35 mouse cellular contexts compared by ENCODE assay signal in the genomic region with DNA sequence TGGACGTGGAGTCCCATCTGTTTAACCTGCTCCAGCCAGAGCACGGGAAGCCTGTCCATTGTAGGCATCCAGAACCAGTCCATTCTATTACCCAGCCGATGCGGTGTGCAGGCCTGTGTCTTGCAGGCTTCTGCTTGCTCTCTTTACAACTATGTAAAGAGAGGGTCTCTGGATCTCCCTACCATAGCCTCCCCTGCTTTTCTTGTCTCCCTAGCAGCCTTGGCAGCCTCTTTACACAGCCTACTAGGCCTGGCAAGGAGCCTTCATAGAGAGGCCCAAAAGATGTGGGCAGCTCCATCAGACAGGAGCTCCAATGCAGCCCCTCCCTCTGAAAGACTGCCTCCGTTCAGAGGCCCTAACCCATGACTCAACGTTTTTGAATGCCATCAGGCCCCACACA. TPM values are rescaled to one million over a fixed set of nuclear protein-coding genes. Genes with fewer than 3 reads are reported as not detected.
DNase-seq lines count a peak whose midpoint lies in the region; ATAC-seq and TF ChIP-seq lines count a peak whose summit lies in the region.
"Had no signal": no experiment of that assay in that cellular context is flagged by ENCODE, and none has a peak within 500 bp of the region (broad histone marks: within the 10 kb centered on the region; RNA-seq: fewer than 3 reads in every experiment).

No protein-coding gene starts in this region.

- WGBS in forebrain, postnatal 0 days, result 57% methylated on average over 6 of the region's 6 CpGs
- 71% methylated on average over 6 of the region's 6 CpGs for WGBS in forebrain, embryonic 15.5 days
- WGBS in hindbrain, postnatal 0 days, result 54% methylated on average over 6 of the region's 6 CpGs
- WGBS in hindbrain, embryonic 11.5 days, result 80% methylated on average over 6 of the region's 6 CpGs
- WGBS in midbrain, embryonic 11.5 days, result 74% methylated on average over 6 of the region's 6 CpGs
- WGBS in midbrain, embryonic 14.5 days, result 77% methylated on average over 6 of the region's 6 CpGs

- peak; percentile 32; the same call in 1 of the 2 replicates for ATAC-seq in forebrain, postnatal 0 days
- no peak for ATAC-seq in forebrain, embryonic 15.5 days (replicated peaks)
- ATAC-seq in hindbrain, postnatal 0 days, result peak; percentile 46; the same call in 1 of the 2 replicates
- no peak for ATAC-seq in hindbrain, embryonic 11.5 days (ENCODE audit: low FRiP score)
- ATAC-seq in midbrain, embryonic 11.5 days (ENCODE audit: low FRiP score), result no peak
- no peak for ATAC-seq in midbrain, embryonic 14.5 days (ENCODE audit: low FRiP score, low TSS enrichment)
- ATAC-seq: inflammation-experienced regulatory T-cells, adult 6 months; lung, postnatal 0 days; Patski had no signal

- no peak for TF ChIP-seq CTCF in forebrain, postnatal 0 days (IDR thresholded peaks at IDR 0.05; ENCODE audit: low read depth)
- no peak for TF ChIP-seq CTCF in hindbrain, postnatal 0 days (IDR thresholded peaks at IDR 0.05; ENCODE audit: low read depth)

- H3K36me3 ChIP-seq in forebrain, postnatal 0 days (ENCODE audit: insufficient read depth), result no peaks in the 10 kb centered on the region
- H3K36me3 ChIP-seq in forebrain, embryonic 15.5 days, result no peaks in the 10 kb centered on the region
- H3K36me3 ChIP-seq in hindbrain, postnatal 0 days (ENCODE audit: insufficient read depth, low read length), result no peaks in the 10 kb centered on the region
- H3K36me3 ChIP-seq in hindbrain, embryonic 11.5 days (ENCODE audit: control insufficient read depth, insufficient read depth, low read length), result no peaks in the 10 kb centered on the region
- H3K36me3 ChIP-seq in midbrain, embryonic 11.5 days (ENCODE audit: control insufficient read depth, insufficient read depth, low read length), result no peaks in the 10 kb centered on the region
- H3K36me3 ChIP-seq in midbrain, embryonic 14.5 days (ENCODE audit: control insufficient read depth, insufficient read depth, low read length), result no peaks in the 10 kb centered on the region
- H3K36me3 ChIP-seq: embryonic facial prominence, embryonic 10.5 days; embryonic facial prominence, embryonic 15.5 days; forebrain, embryonic 12.5 days; heart, embryonic 13.5 days; limb, embryonic 10.5 days; limb, embryonic 15.5 days; liver, embryonic 13.5 days; neural tube, embryonic 13.5 days had no signal

- DNase-seq in forebrain, postnatal 0 days, result no peak
- DNase-seq in hindbrain, postnatal 0 days (ENCODE audit: low spot score), result peak; percentile 36
- no peak for DNase-seq in hindbrain, embryonic 11.5 days (ENCODE audit: low spot score)
- DNase-seq in midbrain, embryonic 11.5 days (ENCODE audit: low spot score, missing footprints), result peak; percentile 12
- DNase-seq in midbrain, embryonic 14.5 days, result no peak
- peak; percentile 40 for DNase-seq in NIH3T3 (ENCODE audit: low read depth)
- no peak for DNase-seq in kidney, adult 11 months
- DNase-seq: adrenal gland, postnatal 10 days; cerebellum, adult 11 months; cerebellum, adult 9-11 months; gastrocnemius, adult 2 months; gastrocnemius, postnatal 36 days; heart, adult 2 months; heart, postnatal 10 days; kidney, adult 18-20 months; kidney, postnatal 36 days; layer of hippocampus, postnatal 36 days; liver, embryonic 13.5 days; lung, adult 18-20 months; thymus, adult 2 months; thymus, postnatal 36 days had no signal

- peaks cover 27% of the 10 kb centered on the region for H3K4me1 ChIP-seq in forebrain, postnatal 0 days (ENCODE audit: insufficient read depth)
- H3K4me1 ChIP-seq in forebrain, embryonic 15.5 days, result peaks cover 34% of the 10 kb centered on the region
- H3K4me1 ChIP-seq in hindbrain, postnatal 0 days (ENCODE audit: insufficient read depth, low read length), result peaks cover 16% of the 10 kb centered on the region
- no peaks in the 10 kb centered on the region for H3K4me1 ChIP-seq in hindbrain, embryonic 11.5 days (replicated peaks; ENCODE audit: control insufficient read depth, insufficient read depth, low read length)
- peaks cover 2% of the 10 kb centered on the region; the same call in 1 of the 2 replicates for H3K4me1 ChIP-seq in midbrain, embryonic 11.5 days (ENCODE audit: control insufficient read depth, insufficient read depth, low read length)
- H3K4me1 ChIP-seq in midbrain, embryonic 14.5 days (ENCODE audit: control insufficient read depth, insufficient read depth, low read length), result peaks cover 3% of the 10 kb centered on the region; the same call in 1 of the 2 replicates
- H3K4me1 ChIP-seq: embryonic facial prominence, embryonic 10.5 days; liver, embryonic 13.5 days had no signal

- no peaks in the 10 kb centered on the region for H3K9me3 ChIP-seq in forebrain, postnatal 0 days (ENCODE audit: low read length)
- no peaks in the 10 kb centered on the region for H3K9me3 ChIP-seq in forebrain, embryonic 15.5 days
- no peaks in the 10 kb centered on the region for H3K9me3 ChIP-seq in hindbrain, postnatal 0 days (ENCODE audit: low read length)
- no peaks in the 10 kb centered on the region for H3K9me3 ChIP-seq in hindbrain, embryonic 11.5 days (ENCODE audit: control insufficient read depth, low read length)
- no peaks in the 10 kb centered on the region for H3K9me3 ChIP-seq in midbrain, embryonic 11.5 days (ENCODE audit: control insufficient read depth, low read length)
- no peaks in the 10 kb centered on the region for H3K9me3 ChIP-seq in midbrain, embryonic 14.5 days (ENCODE audit: control insufficient read depth, low read length)
- H3K9me3 ChIP-seq: embryonic facial prominence, embryonic 10.5 days; embryonic facial prominence, embryonic 15.5 days; forebrain, embryonic 12.5 days; G1E; heart, embryonic 13.5 days; limb, embryonic 10.5 days; limb, embryonic 15.5 days; liver, embryonic 13.5 days; megakaryocyte, embryonic 14.5 days; neural tube, embryonic 13.5 days had no signal

- H3K27me3 ChIP-seq in forebrain, postnatal 0 days (ENCODE audit: insufficient read depth, low read length), result no peaks in the 10 kb centered on the region
- H3K27me3 ChIP-seq in forebrain, embryonic 15.5 days, result no peaks in the 10 kb centered on the region
- no peaks in the 10 kb centered on the region for H3K27me3 ChIP-seq in hindbrain, postnatal 0 days (ENCODE audit: insufficient read depth, low read length)
- H3K27me3 ChIP-seq in hindbrain, embryonic 11.5 days (ENCODE audit: control insufficient read depth, insufficient read depth, low read length), result no peaks in the 10 kb centered on the region
- H3K27me3 ChIP-seq in midbrain, embryonic 11.5 days (ENCODE audit: control insufficient read depth, insufficient read depth, low read length), result no peaks in the 10 kb centered on the region
- H3K27me3 ChIP-seq in midbrain, embryonic 14.5 days (ENCODE audit: control insufficient read depth, insufficient read depth, low read length), result no peaks in the 10 kb centered on the region
- H3K27me3 ChIP-seq: embryonic facial prominence, embryonic 15.5 days; liver, embryonic 13.5 days; neural tube, embryonic 13.5 days; Patski had no signal

- H3K9ac ChIP-seq in forebrain, postnatal 0 days, result no peak overlapping the region
- no peak overlapping the region for H3K9ac ChIP-seq in forebrain, embryonic 15.5 days (replicated peaks)
- H3K9ac ChIP-seq in hindbrain, postnatal 0 days (replicated peaks; ENCODE audit: low read length), result no peak overlapping the region
- no peak overlapping the region for H3K9ac ChIP-seq in hindbrain, embryonic 11.5 days (ENCODE audit: low read depth, low read length)
- no peak overlapping the region for H3K9ac ChIP-seq in midbrain, embryonic 11.5 days (ENCODE audit: low read length)
- H3K9ac ChIP-seq in midbrain, embryonic 14.5 days (replicated peaks; ENCODE audit: low read length), result no peak overlapping the region
- H3K9ac ChIP-seq: embryonic facial prominence, embryonic 15.5 days; forebrain, embryonic 12.5 days; heart, embryonic 13.5 days; limb, embryonic 15.5 days; liver, embryonic 13.5 days; neural tube, embryonic 13.5 days had no signal

- H3K4me2 ChIP-seq in forebrain, postnatal 0 days (ENCODE audit: low read depth), result no peak overlapping the region
- no peak overlapping the region for H3K4me2 ChIP-seq in forebrain, embryonic 15.5 days (replicated peaks)
- no peak overlapping the region for H3K4me2 ChIP-seq in hindbrain, postnatal 0 days (ENCODE audit: low read depth, low read length)
- H3K4me2 ChIP-seq in hindbrain, embryonic 11.5 days (replicated peaks; ENCODE audit: low read depth, low read length), result no peak overlapping the region
- no peak overlapping the region for H3K4me2 ChIP-seq in midbrain, embryonic 11.5 days
- no peak overlapping the region for H3K4me2 ChIP-seq in midbrain, embryonic 14.5 days (ENCODE audit: low read length)
- H3K4me2 ChIP-seq: embryonic facial prominence, embryonic 15.5 days; forebrain, embryonic 12.5 days; heart, embryonic 13.5 days; limb, embryonic 15.5 days; liver, embryonic 13.5 days; neural tube, embryonic 13.5 days had no signal

- no peak overlapping the region for H3K27ac ChIP-seq in forebrain, postnatal 0 days (ENCODE audit: low read depth, low read length)
- H3K27ac ChIP-seq in forebrain, embryonic 15.5 days (replicated peaks), result no peak overlapping the region
- H3K27ac ChIP-seq in hindbrain, postnatal 0 days, result no peak overlapping the region
- H3K27ac ChIP-seq in hindbrain, embryonic 11.5 days (ENCODE audit: low read depth, low read length), result no peak overlapping the region
- no peak overlapping the region for H3K27ac ChIP-seq in midbrain, embryonic 11.5 days (ENCODE audit: low read depth, low read length)
- H3K27ac ChIP-seq in midbrain, embryonic 14.5 days (replicated peaks; ENCODE audit: low read depth, low read length), result no peak overlapping the region
- H3K27ac ChIP-seq: embryonic facial prominence, embryonic 10.5 days; embryonic facial prominence, embryonic 15.5 days; forebrain, embryonic 12.5 days; gastrocnemius, adult 2 months; heart, adult 2 months; heart, embryonic 13.5 days; limb, embryonic 10.5 days; limb, embryonic 15.5 days; liver, embryonic 13.5 days; neural tube, embryonic 13.5 days had no signal

- no peak overlapping the region for H3K4me3 ChIP-seq in forebrain, postnatal 0 days (ENCODE audit: low read depth, low read length)
- no peak overlapping the region for H3K4me3 ChIP-seq in forebrain, embryonic 15.5 days
- no peak overlapping the region for H3K4me3 ChIP-seq in hindbrain, postnatal 0 days (ENCODE audit: low read length)
- H3K4me3 ChIP-seq in hindbrain, embryonic 11.5 days (ENCODE audit: low read depth, low read length), result no peak overlapping the region
- no peak overlapping the region for H3K4me3 ChIP-seq in midbrain, embryonic 11.5 days (ENCODE audit: low read depth, low read length)
- H3K4me3 ChIP-seq in midbrain, embryonic 14.5 days (replicated peaks; ENCODE audit: low read depth, low read length), result no peak overlapping the region
- H3K4me3 ChIP-seq: embryonic facial prominence, embryonic 10.5 days; embryonic facial prominence, embryonic 15.5 days; forebrain, embryonic 12.5 days; gastrocnemius, adult 2 months; heart, adult 2 months; heart, embryonic 13.5 days; layer of hippocampus, adult 2 months; limb, embryonic 10.5 days; limb, embryonic 15.5 days; liver, embryonic 13.5 days; megakaryocyte, embryonic 14.5 days; neural tube, embryonic 13.5 days had no signal

RNA-seq across cellular contexts. Expression of a gene that starts 17.4 kb away (rescaled TPM):
- total RNA-seq in forebrain, postnatal 0 days (2014; rRNA removed), result 53.7 and 57.0 TPM in 2 replicates
- polyA plus RNA-seq in forebrain, postnatal 0 days (2015; fragmentation: Nextera tagmentation; extraction: Ambion mirVana), result 13.8 and 21.3 TPM in 2 replicates
- polyA plus RNA-seq in forebrain, embryonic 15.5 days (2015; fragmentation: Nextera tagmentation; extraction: Ambion mirVana), result 19.7 and 23.4 TPM in 2 replicates
- 43.4 and 52.4 TPM in 2 replicates for total RNA-seq in hindbrain, postnatal 0 days (2014; rRNA removed)
- polyA plus RNA-seq in hindbrain, postnatal 0 days (2015; fragmentation: Nextera tagmentation; extraction: Ambion mirVana), result 21.6 and 23.9 TPM in 2 replicates
- polyA plus RNA-seq in hindbrain, embryonic 11.5 days (2014; fragmentation: Nextera tagmentation; extraction: Ambion mirVana), result 4.9 and 7.7 TPM in 2 replicates
- polyA plus RNA-seq in midbrain, embryonic 11.5 days (2014; fragmentation: Nextera tagmentation; extraction: Ambion mirVana), result 7.0 and 9.3 TPM in 2 replicates
- 20.8 and 25.7 TPM in 2 replicates for polyA plus RNA-seq in midbrain, embryonic 14.5 days (2014; fragmentation: Nextera tagmentation; extraction: Ambion mirVana)
- total RNA-seq: gastrocnemius, adult 2 months; gastrocnemius, postnatal 36 days had no signal
- polyA plus RNA-seq: G1E; inflammation-experienced regulatory T-cells, adult 6 months had no signal

RNA-seq across cellular contexts. Expression of a gene that starts 40.5 kb away (rescaled TPM):
- 1.5 and 1.6 TPM in 2 replicates for total RNA-seq in forebrain, postnatal 0 days (2014; rRNA removed)
- 1.2 and 1.5 TPM in 2 replicates for polyA plus RNA-seq in forebrain, postnatal 0 days (2015; fragmentation: Nextera tagmentation; extraction: Ambion mirVana)
- polyA plus RNA-seq in forebrain, embryonic 15.5 days (2015; fragmentation: Nextera tagmentation; extraction: Ambion mirVana), result 1.4 and 1.8 TPM in 2 replicates
- 3.5 and 3.8 TPM in 2 replicates for total RNA-seq in hindbrain, postnatal 0 days (2014; rRNA removed)
- 2.6 and 3.0 TPM in 2 replicates for polyA plus RNA-seq in hindbrain, postnatal 0 days (2015; fragmentation: Nextera tagmentation; extraction: Ambion mirVana)
- 2.6 and 3.4 TPM in 2 replicates for polyA plus RNA-seq in hindbrain, embryonic 11.5 days (2014; fragmentation: Nextera tagmentation; extraction: Ambion mirVana)
- polyA plus RNA-seq in midbrain, embryonic 11.5 days (2014; fragmentation: Nextera tagmentation; extraction: Ambion mirVana), result 2.5 and 2.7 TPM in 2 replicates
- polyA plus RNA-seq in midbrain, embryonic 14.5 days (2014; fragmentation: Nextera tagmentation; extraction: Ambion mirVana), result 1.5 and 1.8 TPM in 2 replicates

RNA-seq across cellular contexts. Expression of a gene that starts 46.7 kb away (rescaled TPM):
- total RNA-seq in forebrain, postnatal 0 days (2014; rRNA removed), result 2.7 and 4.0 TPM in 2 replicates
- polyA plus RNA-seq in forebrain, postnatal 0 days (2015; fragmentation: Nextera tagmentation; extraction: Ambion mirVana), result 11.2 and 12.2 TPM in 2 replicates
- 9.5 and 11.5 TPM in 2 replicates for polyA plus RNA-seq in forebrain, embryonic 15.5 days (2015; fragmentation: Nextera tagmentation; extraction: Ambion mirVana)
- total RNA-seq in hindbrain, postnatal 0 days (2014; rRNA removed), result 2.8 and 5.3 TPM in 2 replicates
- 8.6 and 8.8 TPM in 2 replicates for polyA plus RNA-seq in hindbrain, postnatal 0 days (2015; fragmentation: Nextera tagmentation; extraction: Ambion mirVana)
- polyA plus RNA-seq in hindbrain, embryonic 11.5 days (2014; fragmentation: Nextera tagmentation; extraction: Ambion mirVana), result 2.8 and 6.5 TPM in 2 replicates
- 4.0 and 4.2 TPM in 2 replicates for polyA plus RNA-seq in midbrain, embryonic 11.5 days (2014; fragmentation: Nextera tagmentation; extraction: Ambion mirVana)
- polyA plus RNA-seq in midbrain, embryonic 14.5 days (2014; fragmentation: Nextera tagmentation; extraction: Ambion mirVana), result 5.0 and 5.5 TPM in 2 replicates

Comparison
In these comparisons a context has a peak if more than half of its experiments do, and no peak if none do; other contexts are left out.
1. ATAC-seq: peak in forebrain, postnatal 0 days (single experiment) and hindbrain, postnatal 0 days (single experiment); none in forebrain, embryonic 15.5 days (single experiment), hindbrain, embryonic 11.5 days (single experiment), midbrain, embryonic 11.5 days (single experiment) and midbrain, embryonic 14.5 days (single experiment).
2. DNase-seq: peak in hindbrain, postnatal 0 days (single experiment), midbrain, embryonic 11.5 days (single experiment) and NIH3T3 (single experiment); none in forebrain, postnatal 0 days (single experiment), hindbrain, embryonic 11.5 days (single experiment), midbrain, embryonic 14.5 days (single experiment) and kidney, adult 11 months (single experiment).